Mouse (Mus musculus): ENCODE data around the gene Wdr77.

- TF ChIP-seq EP300 (IDR thresholded peaks at IDR 0.05; ENCODE audit: low read depth) (no peak), CTCF (IDR thresholded peaks at IDR 0.05; ENCODE audit: low read depth) (no peak)
Observed at GRCm38 (mm10) chr3:105936111-105936510, 23.1 kb upstream of the Wdr77 start.

Measured in heart, postnatal 0 days (tissue).